Mouse (Mus musculus) liver, embryonic 16.5 days (tissue): Measurements from ENCODE around the gene Ggt5. TPM values are rescaled to one million over a fixed set of nuclear protein-coding genes. Genes with fewer than 3 reads are reported as not detected.
"Not testable (repeated sequence)": the region's sequence is repeated elsewhere in the genome, so short reads cannot be mapped to it uniquely, and the experiment has no call there.

Experiments
- ATAC-seq: fragments of 200-750 bp; cut with Nextera tagmentation; 2 replicates; pipeline ENCODE4 v1.8.0; 2017; ENCODE audit warnings: low read depth, mild to moderate bottlenecking, moderate number of reproducible peaks, moderate library complexity
- H3K27ac ChIP-seq: fragments of 300-500 bp; sonication (generic); 2 replicates; pipeline ENCODE4 v1.5.1; 2014; ENCODE audit warnings: mild to moderate bottlenecking, low read length
- H3K27me3 ChIP-seq: fragments of 300-500 bp; sonication (generic); 2 replicates; pipeline ENCODE4 v1.6.1; 2014; ENCODE audit warnings: low read depth, low read length, mixed read lengths; ENCODE audit not compliant: control insufficient read depth, insufficient read depth
- H3K36me3 ChIP-seq: fragments of 300-500 bp; sonication (generic); 2 replicates; pipeline ENCODE4 v1.6.1; 2014; ENCODE audit warnings: mild to moderate bottlenecking; ENCODE audit not compliant: control insufficient read depth, insufficient read depth
- H3K4me1 ChIP-seq: fragments of 300-500 bp; sonication (generic); 2 replicates; pipeline ENCODE4 v1.6.1; 2014; ENCODE audit warnings: low read depth, low read length, mixed read lengths; ENCODE audit not compliant: control insufficient read depth
- H3K4me2 ChIP-seq: fragments of 300-500 bp; sonication (generic); 2 replicates; pipeline ENCODE4 v1.6.1; 2014; ENCODE audit warnings: low read depth, low read length, mixed read lengths
- H3K4me3 ChIP-seq: fragments of 300-500 bp; sonication (generic); 2 replicates; pipeline ENCODE4 v1.5.1; 2014; ENCODE audit warnings: low read depth, mild to moderate bottlenecking, low read length
- H3K9ac ChIP-seq: fragments of 300-500 bp; sonication (generic); 2 replicates; pipeline ENCODE4 v1.6.1; 2014; ENCODE audit warnings: low read depth, low read length
- H3K9me3 ChIP-seq: fragments of 300-500 bp; sonication (generic); replicated peaks from 2 replicates; pipeline ENCODE4 v1.6.1; 2016; ENCODE audit warnings: low read length; ENCODE audit not compliant: control insufficient read depth
- WGBS: fragments of 180-500 bp; shearing (Covaris S2); extraction: QIAGEN DNeasy Blood & Tissue Kit; methylation state at CpG from one replicate; pipeline ENCODE4 v1.1.7; 2014; ENCODE audit not compliant: insufficient replicate concordance; 5-methylcytosine and 5-hydroxymethylcytosine counted together
- polyA plus RNA-seq: library from polyadenylated mRNA; unstranded; fragments of >200 nt; fragmentation: Nextera tagmentation; extraction: Ambion mirVana; gene quantifications from 2 replicates; pipeline ENCODE4 v1.2.1, GENCODE M21; 2015

Gene Ggt5
- polyA plus RNA-seq, 1 experiment from 2014 or later, result 0.98 TPM

GRCm38 (mm10) chr10:75565436-75565835 lies 23.7 kb upstream of the Ggt5 start:
- H3K27ac ChIP-seq, result peak overlapping the region; percentile 62; the same call in 1 of the 2 replicates
- H3K9ac ChIP-seq, result no peak overlapping the region; the same call in 1 of the 2 replicates
- H3K36me3 ChIP-seq, result no peaks in the 10 kb centered on the region
- 7% methylated on average over 6 of the region's 6 CpGs for WGBS
- no peak overlapping the region for H3K4me3 ChIP-seq
- H3K9me3 ChIP-seq, result no peaks in the 10 kb centered on the region
- peaks cover 16% of the 10 kb centered on the region for H3K27me3 ChIP-seq
- H3K4me1 ChIP-seq, result peaks cover 9% of the 10 kb centered on the region
- peak overlapping the region; percentile 26 for H3K4me2 ChIP-seq
- ATAC-seq, result peak; percentile 7; the same call in 1 of the 2 replicates

GRCm38 (mm10) chr10:75565906-75566305 lies 23.2 kb upstream of the Ggt5 start:
- peak; percentile 69 for ATAC-seq
- peaks cover 11% of the 10 kb centered on the region for H3K27me3 ChIP-seq

DNA sequence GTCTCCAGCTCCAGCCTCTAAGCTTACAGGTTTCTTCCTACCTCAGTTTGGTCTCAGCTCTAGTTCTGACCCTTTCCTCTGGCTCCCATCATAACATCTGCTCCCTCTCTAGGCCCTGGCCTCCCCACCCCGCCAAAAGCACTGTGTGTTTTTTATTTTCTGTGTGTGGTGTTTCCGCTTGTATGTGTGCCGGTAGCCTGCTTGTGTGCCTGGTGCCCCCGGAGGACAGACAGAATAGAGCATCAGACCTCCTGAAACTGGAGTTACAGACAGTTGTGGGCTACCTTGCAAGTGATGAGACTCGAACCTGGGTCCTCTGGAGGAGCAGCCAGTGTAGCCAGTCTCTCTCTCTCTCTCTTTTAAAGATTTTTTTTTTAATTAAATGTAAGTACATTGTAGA lies 22.8 kb upstream of the Ggt5 start:
- 31% methylated on average over 5 of the region's 5 CpGs for WGBS
- ATAC-seq, result peak; percentile 9; the same call in 1 of the 2 replicates

More at GRCm38 (mm10) chr10:75565906-75566305, 23.2 kb upstream of the Ggt5 start:
- H3K36me3 ChIP-seq, result no peaks in the 10 kb centered on the region
- no peak overlapping the region for H3K4me3 ChIP-seq
- WGBS, result 28% methylated on average over 7 of the region's 7 CpGs
- no peak overlapping the region for H3K9ac ChIP-seq
- H3K4me2 ChIP-seq, result peak overlapping the region; percentile 26
- peaks cover 9% of the 10 kb centered on the region for H3K4me1 ChIP-seq
- H3K27ac ChIP-seq, result peak overlapping the region; percentile 62; the same call in 1 of the 2 replicates
- H3K9me3 ChIP-seq, result no peaks in the 10 kb centered on the region

GRCm38 (mm10) chr10:75566765-75567164 lies 22.4 kb upstream of the Ggt5 start:
- WGBS, result 69% methylated on average over 2 of the region's 2 CpGs
- H3K4me3 ChIP-seq, result not testable (repeated sequence)

More for the DNA sequence above, 22.8 kb upstream of the Ggt5 start:
- H3K36me3 ChIP-seq, result no peaks in the 10 kb centered on the region
- peaks cover 7% of the 10 kb centered on the region for H3K27me3 ChIP-seq
- H3K9ac ChIP-seq, result no peak overlapping the region
- peak overlapping the region; percentile 0; the same call in 1 of the 2 replicates for H3K4me2 ChIP-seq
- peak overlapping the region; percentile 62; the same call in 1 of the 2 replicates for H3K27ac ChIP-seq
- H3K4me1 ChIP-seq, result peaks cover 9% of the 10 kb centered on the region
- H3K4me3 ChIP-seq, result no peak overlapping the region
- no peaks in the 10 kb centered on the region for H3K9me3 ChIP-seq

GRCm38 (mm10) chr10:75568029-75568428 lies 21.1 kb upstream of the Ggt5 start:
- Histone ChIP-seq H3K9ac (no peak overlapping the region), H3K9me3 (no peaks in the 10 kb centered on the region), H3K27ac (no peak overlapping the region), H3K4me3 (no peak overlapping the region), H3K36me3 (no peaks in the 10 kb centered on the region), H3K27me3 (no peaks in the 10 kb centered on the region), H3K4me2 (no peak overlapping the region), H3K4me1 (peaks cover 9% of the 10 kb centered on the region)
- 20% methylated on average over 5 of the region's 5 CpGs for WGBS
- ATAC-seq, result no peak

More at GRCm38 (mm10) chr10:75566765-75567164, 22.4 kb upstream of the Ggt5 start:
- not testable (repeated sequence) for ATAC-seq, H3K9me3 ChIP-seq, H3K27me3 ChIP-seq, H3K9ac ChIP-seq, H3K4me2 ChIP-seq, H3K27ac ChIP-seq, H3K36me3 ChIP-seq, H3K4me1 ChIP-seq

DNA sequence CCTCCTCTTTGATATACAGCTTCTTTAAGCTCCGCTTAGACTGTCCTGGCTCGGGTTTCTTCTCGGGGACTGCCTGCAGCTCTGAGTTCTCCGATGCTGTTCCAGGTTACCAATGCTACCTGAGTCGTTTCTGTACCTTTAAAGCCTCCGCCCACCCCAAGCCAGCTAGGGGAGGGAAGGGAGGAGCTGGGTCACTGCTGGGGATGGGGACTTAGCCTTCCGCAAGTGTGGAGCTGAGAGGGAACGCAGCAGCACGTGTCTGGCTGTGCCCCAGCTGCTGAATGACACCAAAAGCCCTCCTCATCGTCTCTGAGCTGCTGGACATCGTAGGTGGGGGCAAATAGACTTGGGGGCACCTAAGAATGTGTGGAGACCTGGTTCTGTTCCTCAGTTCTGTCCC lies 20.7 kb upstream of the Ggt5 start:
- no peaks in the 10 kb centered on the region for H3K27me3 ChIP-seq
- peak overlapping the region; percentile 30 for H3K4me3 ChIP-seq
- no peaks in the 10 kb centered on the region for H3K36me3 ChIP-seq
- 19% methylated on average over 11 of the region's 11 CpGs for WGBS
- H3K9me3 ChIP-seq, result no peaks in the 10 kb centered on the region
- H3K4me1 ChIP-seq, result peaks cover 9% of the 10 kb centered on the region
- ATAC-seq, result peak; percentile 38; the same call in 1 of the 2 replicates
- H3K4me2 ChIP-seq, result peak overlapping the region; percentile 11
- H3K9ac ChIP-seq, result no peak overlapping the region
- no peak overlapping the region for H3K27ac ChIP-seq

GRCm38 (mm10) chr10:75568851-75569250 lies 20.3 kb upstream of the Ggt5 start:
- ATAC-seq, result no peak
- peaks cover 9% of the 10 kb centered on the region for H3K4me1 ChIP-seq
- no peak overlapping the region for H3K9ac ChIP-seq

GRCm38 (mm10) chr10:75570981-75571657 lies 18.0 kb upstream of the Ggt5 start:
- no peaks in the 10 kb centered on the region for H3K4me1 ChIP-seq
- no peaks in the 10 kb centered on the region for H3K27me3 ChIP-seq
- H3K4me2 ChIP-seq, result no peak overlapping the region
- 51% methylated on average over 10 of the region's 10 CpGs for WGBS
- H3K9me3 ChIP-seq, result no peaks in the 10 kb centered on the region
- H3K9ac ChIP-seq, result no peak overlapping the region
- no peak for ATAC-seq
- no peak overlapping the region for H3K4me3 ChIP-seq
- no peak overlapping the region for H3K27ac ChIP-seq
- no peaks in the 10 kb centered on the region for H3K36me3 ChIP-seq

More at GRCm38 (mm10) chr10:75568851-75569250, 20.3 kb upstream of the Ggt5 start:
- WGBS, result 40% methylated on average over 4 of the region's 4 CpGs
- H3K9me3 ChIP-seq, result no peaks in the 10 kb centered on the region
- H3K27ac ChIP-seq, result no peak overlapping the region
- H3K27me3 ChIP-seq, result no peaks in the 10 kb centered on the region
- peak overlapping the region; percentile 30 for H3K4me3 ChIP-seq
- H3K4me2 ChIP-seq, result peak overlapping the region; percentile 11
- H3K36me3 ChIP-seq, result no peaks in the 10 kb centered on the region

- no peak overlapping the region for H3K27ac ChIP-seq
- no peaks in the 10 kb centered on the region for H3K27me3 ChIP-seq
- no peak overlapping the region for H3K9ac ChIP-seq
- H3K4me3 ChIP-seq, result no peak overlapping the region
- H3K9me3 ChIP-seq, result no peaks in the 10 kb centered on the region
- H3K36me3 ChIP-seq, result no peaks in the 10 kb centered on the region
- ATAC-seq, result no peak
- no peak overlapping the region for H3K4me2 ChIP-seq
- WGBS, result 56% methylated on average over 9 of the region's 9 CpGs
- no peaks in the 10 kb centered on the region for H3K4me1 ChIP-seq
These were observed 17.2 kb upstream of the Ggt5 start for GRCm38 (mm10) chr10:75571937-75572336.
